In the genomic region with DNA sequence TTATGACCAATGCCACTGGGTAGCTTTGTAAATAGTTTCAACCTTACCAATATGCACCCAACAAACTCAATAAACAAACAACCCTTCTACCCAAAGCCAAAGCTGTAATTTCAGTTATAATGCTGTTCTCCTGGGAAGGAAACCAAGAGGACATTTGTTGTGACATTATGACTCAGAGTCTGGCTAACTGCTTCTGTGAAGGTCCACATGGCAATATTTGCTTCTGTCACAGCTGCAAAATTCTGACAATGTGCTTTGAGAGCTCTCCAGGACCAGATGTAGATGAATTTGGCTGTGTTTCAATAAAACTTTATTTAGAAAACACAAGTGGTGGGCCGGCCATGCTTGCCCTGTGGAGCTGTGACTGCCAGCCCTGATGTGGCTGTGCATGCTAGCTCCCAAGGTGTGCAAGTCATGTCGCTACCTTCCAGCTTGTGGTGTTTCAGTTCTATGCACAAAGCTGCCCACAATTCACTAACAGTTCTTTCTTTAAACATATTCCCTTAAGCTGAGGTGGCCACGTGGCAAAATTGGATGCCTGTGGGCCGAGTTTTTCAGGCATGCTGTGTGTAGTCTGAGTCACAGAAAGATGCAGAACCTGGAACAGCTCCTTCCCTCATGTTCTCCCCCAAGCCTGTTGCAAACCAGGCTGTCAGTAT, we compare ENCODE assay signal across 8 mouse cellular contexts. TPM values are rescaled to one million over a fixed set of nuclear protein-coding genes. Genes with fewer than 3 reads are reported as not detected.
A peak's percentile ranks its signal among the peaks of the same experiment; 100 is the strongest.
DNase-seq lines count a peak whose midpoint lies in the region.

No protein-coding gene starts in this region.

- DNase-seq in adrenal gland, adult (ENCODE audit: inconsistent age in 2 of 2, low spot score in 1 of 2), result peak; percentile 23 to 77
- no peak for DNase-seq in adrenal gland, adult 18-20 months (ENCODE audit: low spot score in 2 of 2)
- peak; percentile 58 to 77 for DNase-seq in right cerebral cortex, adult 2 months (ENCODE audit: low spot score in 2 of 2)
- DNase-seq in right cerebral cortex, postnatal 4 days, result no peak
- DNase-seq in left cerebral cortex, adult 18-20 months (ENCODE audit: low spot score in 2 of 2), result peak; percentile 51 to 69
- peak; percentile 55 for DNase-seq in telencephalon, adult 2 months (ENCODE audit: low read depth, low spot score)
- no peak for DNase-seq in thymus, postnatal 10 days (ENCODE audit: low spot score in 2 of 2)
- DNase-seq in urinary bladder, postnatal 36 days (ENCODE audit: low spot score in 2 of 2), result no peak

RNA-seq across cellular contexts. Expression of a gene that starts 52.4 kb away (rescaled TPM):
- total RNA-seq in adrenal gland, adult 18-20 months (2021), result 1 to 10 TPM; 6.4 to 8.4 TPM
- 10 to 100 TPM; 89.4 to 91.9 TPM for total RNA-seq in left cerebral cortex, adult 18-20 months (2021)

RNA-seq across cellular contexts. Expression of a gene that starts 52.7 kb away (rescaled TPM):
- 10 to 100 TPM; 52.4 to 60.3 TPM for total RNA-seq in adrenal gland, adult 18-20 months (2021)
- total RNA-seq in left cerebral cortex, adult 18-20 months (2021), result 10 to 100 TPM; 68.5 to 72.7 TPM

Comparison
In these comparisons a context has a peak if more than half of its experiments do, and no peak if none do; other contexts are left out.
1. DNase-seq: peak in adrenal gland, adult (2 of 2), right cerebral cortex, adult 2 months (2 of 2), left cerebral cortex, adult 18-20 months (2 of 2) and telencephalon, adult 2 months (single experiment); none in adrenal gland, adult 18-20 months (0 of 2), right cerebral cortex, postnatal 4 days (single experiment), thymus, postnatal 10 days (0 of 2) and urinary bladder, postnatal 36 days (0 of 2).
2. RNA of a gene that starts 52.4 kb away (total RNA-seq): 89.4 to 91.9 TPM in left cerebral cortex, adult 18-20 months; 6.4 to 8.4 TPM in adrenal gland, adult 18-20 months; every median in the first group is over 4 times any median in the second.